Mouse (Mus musculus) heart, embryonic 13.5 days (tissue): ENCODE measurements around the gene Kcnj6. TPM values are rescaled to one million over a fixed set of nuclear protein-coding genes. Genes with fewer than 3 reads are reported as not detected.

Experiments
- ATAC-seq: fragments of 200-750 bp; cut with Nextera tagmentation; 2 replicates; pipeline ENCODE4 v1.8.0; 2017; ENCODE audit warnings: moderate TSS enrichment; ENCODE audit not compliant: insufficient number of reproducible peaks, low FRiP score, low TSS enrichment; ENCODE audit errors: extremely low read depth
- H3K27ac ChIP-seq: fragments of 300-500 bp; sonication (generic); replicated peaks from 2 replicates; pipeline ENCODE4 v1.5.1; 2015; ENCODE audit warnings: moderate library complexity, mild to moderate bottlenecking, inconsistent platforms
- H3K27me3 ChIP-seq: fragments of 300-500 bp; sonication (generic); replicated peaks from 2 replicates; pipeline ENCODE4 v1.6.1; 2015; ENCODE audit warnings: mild to moderate bottlenecking, inconsistent platforms
- H3K36me3 ChIP-seq: fragments of 300-500 bp; sonication (generic); 2 replicates; pipeline ENCODE4 v1.6.1; 2015; ENCODE audit warnings: mild to moderate bottlenecking, inconsistent platforms
- H3K4me1 ChIP-seq: fragments of 300-500 bp; sonication (generic); 2 replicates; pipeline ENCODE4 v1.6.1; 2015; ENCODE audit warnings: inconsistent platforms
- H3K4me2 ChIP-seq: fragments of 300-500 bp; sonication (generic); 2 replicates; pipeline ENCODE4 v1.6.1; 2015; ENCODE audit warnings: inconsistent platforms, mild to moderate bottlenecking, moderate library complexity
- H3K4me3 ChIP-seq: fragments of 300-500 bp; sonication (generic); 2 replicates; pipeline ENCODE4 v1.5.1; 2015; ENCODE audit warnings: moderate library complexity, mild to moderate bottlenecking, inconsistent platforms
- H3K9ac ChIP-seq: fragments of 300-500 bp; sonication (generic); 2 replicates; pipeline ENCODE4 v1.6.1; 2015; ENCODE audit warnings: inconsistent platforms, mild to moderate bottlenecking, moderate library complexity
- H3K9me3 ChIP-seq: fragments of 300-500 bp; sonication (generic); 2 replicates; pipeline ENCODE4 v1.6.1; 2016; ENCODE audit warnings: inconsistent platforms
- WGBS: fragments of 180-500 bp; shearing (Covaris S2); methylation state at CpG from one replicate; pipeline ENCODE4 v1.1.7; 2015; ENCODE audit warnings: mixed read lengths; 5-methylcytosine and 5-hydroxymethylcytosine counted together
- polyA plus RNA-seq: library from polyadenylated mRNA; unstranded; fragments of >200 nt; fragmentation: Nextera tagmentation; extraction: Ambion mirVana; gene quantifications from 2 replicates; pipeline ENCODE4 v1.2.1, GENCODE M21; 2015

Gene Kcnj6
- polyA plus RNA-seq, 1 experiment from 2014 or later: 0.05 TPM

DNA sequence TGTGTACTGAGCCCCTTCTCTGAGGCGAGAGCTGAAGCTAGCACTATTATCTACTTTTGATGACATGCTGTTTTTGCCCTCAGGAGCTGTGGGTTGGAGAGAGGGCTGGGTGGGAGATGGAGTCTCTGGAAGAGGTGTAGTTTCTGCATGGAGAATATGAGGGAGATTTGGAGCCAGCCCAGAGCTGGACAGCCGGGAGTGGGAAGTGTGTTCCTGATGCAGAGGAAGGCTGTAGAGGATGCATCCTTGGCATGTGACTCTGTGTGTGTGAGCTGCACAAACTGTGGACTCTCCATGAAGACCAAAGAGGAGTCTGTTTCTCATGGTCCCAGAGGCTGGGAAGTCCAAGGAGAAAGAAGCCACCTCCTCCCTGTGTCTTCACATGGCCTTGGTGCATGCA, 17.1 kb downstream of the Kcnj6 start:
- H3K27me3 ChIP-seq: no peaks in the 10 kb centered on the region
- no peak overlapping the region for H3K9ac ChIP-seq
- no peaks in the 10 kb centered on the region for H3K9me3 ChIP-seq
- H3K4me1 ChIP-seq: no peaks in the 10 kb centered on the region
- H3K4me3 ChIP-seq: no peak overlapping the region
- ATAC-seq: no peak
- no peaks in the 10 kb centered on the region for H3K36me3 ChIP-seq
- 80% methylated on average over 2 of the region's 2 CpGs for WGBS
- H3K27ac ChIP-seq: no peak overlapping the region
- H3K4me2 ChIP-seq: no peak overlapping the region

DNA sequence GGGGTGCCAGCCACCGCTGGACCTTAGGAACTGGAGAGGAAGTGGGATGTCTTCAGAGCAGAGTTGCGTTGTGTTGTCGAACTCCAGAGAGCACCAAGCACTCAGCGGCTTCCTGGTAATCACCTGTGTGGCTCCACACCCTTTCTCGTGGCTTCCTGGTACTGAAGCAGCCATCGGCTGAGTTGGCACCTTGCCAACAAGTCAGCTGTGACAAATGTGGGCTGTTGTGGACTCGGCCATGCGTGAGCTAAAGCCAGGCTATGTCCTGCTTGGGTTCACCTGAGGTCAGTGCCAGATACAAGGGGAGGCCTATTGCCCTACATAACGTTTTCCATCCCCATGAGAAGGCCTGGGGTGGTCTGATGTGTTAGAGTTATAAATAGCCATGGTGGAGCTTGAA, 18.0 kb downstream of the Kcnj6 start:
- Histone ChIP-seq H3K4me3 (no peak overlapping the region), H3K9me3 (no peaks in the 10 kb centered on the region), H3K27ac (no peak overlapping the region), H3K9ac (no peak overlapping the region), H3K27me3 (no peaks in the 10 kb centered on the region), H3K36me3 (no peaks in the 10 kb centered on the region), H3K4me1 (no peaks in the 10 kb centered on the region), H3K4me2 (no peak overlapping the region)
- 73% methylated on average over 9 of the region's 9 CpGs for WGBS
- no peak for ATAC-seq

DNA sequence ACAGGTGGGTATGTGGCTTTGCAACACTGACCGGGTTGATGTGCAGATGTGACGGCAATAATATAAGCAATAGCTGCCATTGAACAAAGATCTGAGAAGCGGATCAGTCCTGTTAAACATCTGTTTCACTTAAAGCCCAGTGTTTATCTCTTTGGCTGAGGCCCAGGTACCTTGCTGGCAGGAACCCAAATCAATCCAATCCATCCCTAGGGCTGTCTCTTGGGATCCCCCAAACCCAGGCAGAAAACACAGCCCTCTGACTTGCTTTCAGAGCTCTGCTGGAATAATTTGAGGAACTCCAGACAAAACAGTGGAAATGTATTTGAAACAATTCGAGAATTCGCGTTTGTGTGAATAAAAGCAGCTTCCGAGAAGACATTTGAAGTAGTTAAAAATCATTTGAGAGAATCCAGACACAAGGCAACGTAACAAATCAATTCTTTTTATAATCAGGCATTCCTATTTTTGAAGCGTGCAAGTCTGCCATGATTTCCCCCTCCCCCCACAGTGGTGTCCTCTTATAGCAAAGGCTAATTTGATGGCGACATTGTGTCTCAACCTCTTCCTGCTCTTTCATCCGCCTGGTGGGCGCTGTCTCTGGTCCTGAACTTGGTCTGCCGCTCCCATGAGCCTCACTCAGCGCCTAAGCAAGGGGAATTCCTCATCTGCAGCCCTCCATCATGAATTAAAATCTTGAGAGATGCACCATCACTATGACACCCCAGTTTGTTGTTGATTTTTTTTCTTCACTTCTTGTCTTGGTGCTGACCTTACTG, 25.2 kb downstream of the Kcnj6 start:
- Histone ChIP-seq H3K27me3 (no peaks in the 10 kb centered on the region), H3K27ac (no peak overlapping the region), H3K4me3 (no peak overlapping the region), H3K36me3 (no peaks in the 10 kb centered on the region), H3K9me3 (no peaks in the 10 kb centered on the region), H3K9ac (no peak overlapping the region), H3K4me2 (no peak overlapping the region), H3K4me1 (no peaks in the 10 kb centered on the region)
- no peak for ATAC-seq
- 42% methylated on average over 14 of the region's 14 CpGs for WGBS

DNA sequence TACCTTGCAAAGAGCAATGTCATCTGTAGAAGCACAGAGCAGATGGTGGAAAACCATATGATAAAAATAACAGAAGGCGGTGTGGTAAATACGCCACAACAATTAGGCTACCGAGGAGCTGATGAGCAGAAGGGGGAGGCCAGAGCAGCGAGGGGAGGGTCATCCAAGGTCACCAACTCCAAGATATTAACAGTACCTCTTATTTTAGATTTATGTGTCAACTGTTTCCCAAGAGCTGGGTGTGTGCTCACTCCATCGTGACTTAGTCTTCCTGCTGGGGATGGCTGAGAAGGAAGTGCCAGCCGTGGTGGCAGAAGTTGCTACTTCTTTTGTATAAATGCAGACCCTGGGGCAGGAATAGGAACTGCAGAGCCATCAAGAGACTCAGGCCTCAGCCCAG, 28.6 kb downstream of the Kcnj6 start:
- no peaks in the 10 kb centered on the region for H3K36me3 ChIP-seq
- no peak for ATAC-seq
- H3K4me1 ChIP-seq: no peaks in the 10 kb centered on the region
- WGBS: 53% methylated on average over 6 of the region's 6 CpGs
- no peak overlapping the region for H3K4me3 ChIP-seq
- no peak overlapping the region for H3K9ac ChIP-seq
- no peak overlapping the region for H3K4me2 ChIP-seq
- no peak overlapping the region for H3K27ac ChIP-seq
- H3K27me3 ChIP-seq: no peaks in the 10 kb centered on the region; the same call in 1 of the 2 replicates
- no peaks in the 10 kb centered on the region for H3K9me3 ChIP-seq

DNA sequence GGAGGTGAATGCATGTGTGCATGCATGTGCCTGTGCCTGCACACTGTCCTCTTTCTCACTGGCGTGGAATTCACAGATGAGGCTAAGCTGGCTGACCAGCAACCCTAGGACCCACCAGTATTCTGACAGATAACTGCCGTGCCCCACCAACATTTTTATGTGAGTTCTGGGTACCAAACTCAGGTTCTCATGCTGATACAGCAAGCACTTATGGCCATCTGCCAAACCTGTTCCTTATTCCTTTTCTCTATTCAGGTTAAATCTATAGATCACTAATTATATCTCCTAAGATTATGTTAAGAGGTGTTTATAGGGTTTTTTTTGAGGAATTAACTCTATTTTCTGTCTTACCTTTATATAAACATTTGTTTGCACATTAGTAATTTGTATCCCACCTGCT, 29.0 kb downstream of the Kcnj6 start:
- WGBS: 85% methylated on average over 2 of the region's 2 CpGs
- H3K4me1 ChIP-seq: no peaks in the 10 kb centered on the region
- no peak overlapping the region for H3K4me2 ChIP-seq
- no peak overlapping the region for H3K27ac ChIP-seq
- no peak overlapping the region for H3K4me3 ChIP-seq
- H3K36me3 ChIP-seq: no peaks in the 10 kb centered on the region
- no peak for ATAC-seq
- no peaks in the 10 kb centered on the region; the same call in 1 of the 2 replicates for H3K27me3 ChIP-seq
- H3K9me3 ChIP-seq: no peaks in the 10 kb centered on the region
- no peak overlapping the region for H3K9ac ChIP-seq

DNA sequence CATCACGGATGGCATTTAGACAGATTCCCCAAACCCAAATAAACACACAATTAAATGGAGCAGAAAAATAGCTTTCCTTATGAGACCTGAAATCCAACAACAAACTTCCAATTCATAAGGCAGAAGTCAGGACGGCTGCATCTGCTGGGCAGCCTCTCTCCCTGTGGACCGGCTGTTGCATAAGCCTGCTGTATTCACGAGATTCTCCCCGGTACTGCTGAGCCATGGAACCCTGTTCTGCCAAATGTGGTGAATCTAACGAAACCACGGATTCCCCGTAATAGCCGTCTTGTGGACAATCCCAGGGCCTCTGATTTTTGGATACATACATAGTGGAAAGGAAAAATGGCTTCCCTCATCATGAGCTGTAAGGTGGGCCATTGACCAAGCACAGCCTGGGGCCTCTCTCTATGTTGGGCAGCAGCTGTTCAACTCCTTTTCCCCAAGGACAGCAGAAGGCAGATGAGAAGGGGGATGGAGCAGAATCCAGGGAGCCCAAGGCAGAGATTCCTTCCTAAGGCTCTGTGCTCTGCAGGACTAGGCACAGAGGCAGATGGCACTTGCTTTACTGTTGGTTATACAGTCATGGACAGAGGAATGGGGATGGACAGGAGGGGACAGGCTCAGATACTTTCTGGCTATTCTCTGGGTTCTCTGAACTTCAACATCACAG, 40.2 kb downstream of the Kcnj6 start:
- ATAC-seq: no peak
- H3K9me3 ChIP-seq: no peaks in the 10 kb centered on the region
- no peaks in the 10 kb centered on the region for H3K4me1 ChIP-seq
- WGBS: 79% methylated on average over 9 of the region's 9 CpGs
- no peaks in the 10 kb centered on the region for H3K36me3 ChIP-seq
- no peak overlapping the region for H3K4me2 ChIP-seq
- H3K27ac ChIP-seq: no peak overlapping the region
- H3K4me3 ChIP-seq: no peak overlapping the region
- H3K27me3 ChIP-seq: no peaks in the 10 kb centered on the region
- no peak overlapping the region for H3K9ac ChIP-seq

DNA sequence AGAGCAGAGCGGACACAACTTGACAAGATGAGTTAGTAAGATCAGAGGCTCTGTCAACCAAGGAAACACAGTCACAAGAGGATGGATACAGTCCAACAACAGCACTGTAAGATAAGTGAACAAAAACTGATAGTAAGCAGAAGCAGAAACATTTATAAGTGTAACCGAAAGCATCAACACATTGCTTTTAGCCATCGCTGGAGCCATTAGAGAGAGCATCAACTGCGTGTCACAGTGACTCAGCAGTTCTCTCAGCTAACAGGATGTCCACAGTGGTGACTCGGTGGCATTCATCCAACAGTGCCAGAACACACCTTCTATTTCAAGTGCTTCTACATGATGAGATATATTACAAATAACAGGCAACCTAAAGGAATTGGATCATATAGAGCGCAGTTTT, 41.1 kb downstream of the Kcnj6 start:
- Histone ChIP-seq H3K27ac (no peak overlapping the region), H3K36me3 (no peaks in the 10 kb centered on the region), H3K9me3 (no peaks in the 10 kb centered on the region), H3K9ac (no peak overlapping the region), H3K4me3 (no peak overlapping the region), H3K4me1 (no peaks in the 10 kb centered on the region), H3K4me2 (no peak overlapping the region), H3K27me3 (no peaks in the 10 kb centered on the region)
- 72% methylated on average over 6 of the region's 6 CpGs for WGBS
- ATAC-seq: no peak

DNA sequence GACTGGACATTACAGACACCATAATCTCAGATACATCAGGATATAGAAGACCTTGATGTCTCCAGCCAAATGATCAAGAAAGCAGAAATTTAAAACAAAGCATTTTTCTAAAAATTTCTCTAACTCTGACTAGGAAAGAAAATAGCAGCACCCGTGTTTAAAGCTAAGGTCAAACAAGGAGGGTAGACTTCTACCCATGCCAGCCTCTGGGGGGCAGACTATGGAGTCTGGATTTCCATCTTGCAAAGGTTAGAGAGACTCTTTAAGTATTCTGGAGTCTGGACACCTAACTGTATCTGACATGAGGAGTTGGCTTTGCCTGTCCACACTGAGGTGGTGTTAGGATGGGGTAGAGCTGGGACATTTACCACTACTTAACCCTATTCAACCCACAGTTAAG, 44.2 kb downstream of the Kcnj6 start:
- H3K9me3 ChIP-seq: no peaks in the 10 kb centered on the region
- 53% methylated on average over 1 of the region's 1 CpGs for WGBS
- H3K36me3 ChIP-seq: no peaks in the 10 kb centered on the region

DNA sequence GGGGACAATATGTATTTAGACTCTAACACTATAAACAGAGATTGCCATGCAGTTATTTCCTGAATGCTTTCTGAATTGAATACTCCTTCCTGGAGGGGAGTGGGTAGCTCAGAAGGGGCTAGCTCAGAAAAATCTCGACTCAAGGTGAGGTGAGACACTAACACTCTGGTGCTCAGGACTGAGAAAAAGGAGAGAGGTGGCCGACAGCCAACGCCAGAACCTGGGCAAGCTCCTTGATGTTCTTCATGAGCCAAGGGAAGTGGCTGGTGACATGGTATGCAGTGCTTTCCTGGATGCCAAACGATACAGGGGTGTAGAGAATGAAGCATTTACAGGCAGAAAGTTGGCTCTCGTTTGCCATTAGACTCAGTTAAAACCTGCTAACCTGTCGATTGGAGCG, 48.3 kb downstream of the Kcnj6 start:
- H3K9ac ChIP-seq: no peak overlapping the region

More for the DNA sequence above, 44.2 kb downstream of the Kcnj6 start:
- Histone ChIP-seq H3K27me3 (no peaks in the 10 kb centered on the region), H3K4me3 (no peak overlapping the region), H3K27ac (no peak overlapping the region), H3K9ac (no peak overlapping the region), H3K4me2 (no peak overlapping the region), H3K4me1 (no peaks in the 10 kb centered on the region)
- no peak for ATAC-seq

DNA sequence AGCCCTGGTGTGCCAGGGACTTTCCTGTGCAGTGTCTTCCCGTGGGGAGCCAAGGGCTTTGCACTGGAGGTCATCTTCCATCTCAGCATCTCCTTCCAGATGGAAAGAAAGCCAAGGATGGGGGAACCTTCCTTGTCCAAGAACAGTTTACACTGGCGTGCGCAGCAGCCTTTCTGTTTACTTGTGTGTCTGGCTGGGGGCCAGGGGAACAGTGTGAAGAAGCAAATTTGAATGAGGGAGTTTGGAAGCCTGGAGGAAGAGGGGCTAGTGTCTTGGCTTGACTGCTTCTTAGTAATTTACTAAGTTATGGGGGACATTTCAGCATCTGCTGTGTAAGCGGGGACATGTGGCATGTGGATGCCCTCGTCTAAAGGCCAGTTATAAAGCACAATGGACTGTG, 50.7 kb downstream of the Kcnj6 start:
- Histone ChIP-seq H3K4me2 (no peak overlapping the region), H3K36me3 (no peaks in the 10 kb centered on the region), H3K27me3 (no peaks in the 10 kb centered on the region), H3K9me3 (no peaks in the 10 kb centered on the region), H3K27ac (no peak overlapping the region), H3K9ac (no peak overlapping the region), H3K4me3 (no peak overlapping the region), H3K4me1 (no peaks in the 10 kb centered on the region)
- no peak for ATAC-seq
- 72% methylated on average over 5 of the region's 5 CpGs for WGBS

More for the DNA sequence above, 48.3 kb downstream of the Kcnj6 start:
- H3K36me3 ChIP-seq: no peaks in the 10 kb centered on the region
- H3K9me3 ChIP-seq: no peaks in the 10 kb centered on the region
- no peaks in the 10 kb centered on the region for H3K27me3 ChIP-seq
- H3K4me3 ChIP-seq: no peak overlapping the region
- WGBS: 76% methylated on average over 7 of the region's 7 CpGs
- H3K4me1 ChIP-seq: no peaks in the 10 kb centered on the region
- no peak overlapping the region for H3K4me2 ChIP-seq
- no peak for ATAC-seq
- no peak overlapping the region for H3K27ac ChIP-seq

DNA sequence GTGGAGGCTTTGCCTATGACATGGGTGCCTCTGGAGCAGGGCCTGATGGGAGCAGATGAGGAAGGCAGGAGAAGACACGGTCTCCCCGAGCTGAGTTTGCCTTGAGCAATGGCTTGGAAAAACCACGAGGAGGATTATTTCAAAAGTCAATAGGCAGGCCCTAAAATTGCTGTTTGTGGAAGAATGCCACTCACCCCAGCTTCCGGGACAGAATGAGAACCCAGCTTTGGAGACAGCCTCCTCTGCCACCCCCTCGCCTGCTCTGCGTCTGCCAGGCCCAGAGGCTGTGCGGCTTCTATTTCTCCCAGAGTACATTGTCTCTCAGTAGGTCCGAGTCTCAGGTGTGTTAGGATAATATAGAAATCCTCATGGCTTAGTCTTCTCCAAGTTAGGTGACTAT, 64.8 kb downstream of the Kcnj6 start:
- ATAC-seq: no peak
- Histone ChIP-seq H3K36me3 (no peaks in the 10 kb centered on the region), H3K4me2 (no peak overlapping the region), H3K9ac (no peak overlapping the region), H3K4me3 (no peak overlapping the region), H3K4me1 (peaks cover 5% of the 10 kb centered on the region; the same call in 1 of the 2 replicates), H3K27me3 (peaks cover 24% of the 10 kb centered on the region), H3K27ac (no peak overlapping the region), H3K9me3 (no peaks in the 10 kb centered on the region)
- 74% methylated on average over 8 of the region's 8 CpGs for WGBS
